Mouse (Mus musculus): Measurements from ENCODE around the gene AL732309.1.
A peak's percentile ranks its signal among the peaks of the same experiment; 100 is the strongest.

DNA sequence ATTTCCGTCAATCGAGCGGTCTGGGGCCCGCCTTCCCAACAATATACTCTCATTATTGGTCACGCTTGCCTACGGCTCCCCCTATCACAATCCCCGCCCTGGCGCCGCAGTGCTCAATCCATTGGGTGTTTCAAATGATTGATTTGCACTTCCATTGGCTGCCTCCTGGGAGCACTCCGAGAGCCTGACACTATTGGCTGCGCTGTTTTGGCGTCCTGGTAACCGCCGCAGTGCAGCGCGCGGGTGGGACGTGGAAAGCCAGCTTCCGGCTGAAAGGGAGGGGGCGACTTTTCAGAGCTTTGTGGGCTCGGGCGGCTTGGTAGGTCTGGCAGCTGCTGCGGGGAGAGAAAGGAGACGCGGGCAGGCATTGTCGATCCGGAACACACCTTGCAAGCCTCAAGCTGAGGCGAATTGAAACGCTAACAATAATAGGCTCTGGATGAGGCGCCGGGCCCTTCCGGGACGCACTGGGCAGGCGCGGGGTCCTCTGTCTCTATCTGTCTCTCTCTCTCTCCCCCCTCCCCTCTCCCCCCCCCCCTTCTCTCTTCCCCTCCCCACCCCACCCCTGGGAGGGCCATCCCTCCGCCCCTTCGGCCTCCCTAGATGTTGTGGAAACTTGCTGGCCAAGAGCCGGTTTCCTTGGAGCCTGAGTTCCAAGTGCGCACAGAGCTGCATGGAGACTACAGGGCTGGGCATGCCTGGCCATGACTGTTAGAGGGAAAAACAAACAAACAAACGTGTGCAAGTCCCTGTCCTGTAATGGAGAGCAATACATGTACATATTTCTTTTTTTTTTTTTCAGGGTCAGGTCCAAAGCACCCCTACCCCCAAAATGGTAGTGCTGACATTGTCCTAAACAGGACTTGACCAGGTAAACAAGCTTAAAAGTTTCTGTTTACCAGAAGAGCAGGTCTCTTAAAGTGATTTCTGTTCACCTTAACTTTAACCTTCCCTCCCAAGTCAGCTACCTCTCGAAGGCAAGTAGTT lies 21.6 kb downstream of the AL732309.1 start:
- peak; percentile 19; the same call in 1 of the 2 replicates for TF ChIP-seq CTCF (IDR thresholded peaks at IDR 0.05; ENCODE audit: low read depth)
- peak; percentile 79; the same call in 1 of the 2 replicates for TF ChIP-seq EP300 (IDR thresholded peaks at IDR 0.05; ENCODE audit: low read depth)
